Mouse (Mus musculus): ENCODE data around the gene Defb45. TPM values are rescaled to one million over a fixed set of nuclear protein-coding genes. Genes with fewer than 3 reads are reported as not detected.

Defb45 gene
- total and polyA plus RNA-seq, 3 experiments = not detected

DNA sequence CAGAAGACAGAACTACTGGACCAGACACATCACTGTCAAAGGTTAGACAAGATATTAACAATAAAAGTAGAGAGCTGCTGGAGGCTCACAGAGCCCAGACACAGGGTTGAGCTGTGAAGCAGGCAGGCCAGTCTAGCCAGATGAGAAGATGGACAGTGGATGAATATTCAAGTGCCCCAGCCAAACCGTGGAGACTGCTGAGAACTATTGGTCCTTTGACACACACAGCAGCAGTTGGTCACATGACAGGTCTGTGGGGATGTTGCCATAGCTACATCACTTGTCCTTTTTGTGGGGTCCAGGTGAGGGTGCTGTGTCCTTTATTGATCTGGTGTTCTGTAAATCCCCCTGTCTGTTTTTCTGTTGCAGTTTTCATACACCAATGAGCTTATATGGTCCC, 26.1 kb upstream of the Defb45 start:
- ATAC-seq (ENCODE audit: extremely low read depth, insufficient number of reproducible peaks, low FRiP score, poor library complexity, severe bottlenecking) (no peak), DNase-seq (ENCODE audit: low spot score) (no peak)
- Histone ChIP-seq H3K9me3 (replicated peaks) (no peaks in the 10 kb centered on the region), H3K36me3 (replicated peaks) (no peaks in the 10 kb centered on the region), H3K4me1 (ENCODE audit: insufficient read depth, low read depth, low read length) (no peaks in the 10 kb centered on the region), H3K27me3 (ENCODE audit: insufficient read depth, low read length) (peaks cover 15% of the 10 kb centered on the region), H3K4me3 (ENCODE audit: low read depth, low read length) (no peak overlapping the region)
- TF ChIP-seq GATA1 (IDR thresholded peaks at IDR 0.05; ENCODE audit: borderline replicate concordance, low read length) (no peak), POLR2AphosphoS5 (IDR thresholded peaks at IDR 0.05; ENCODE audit: insufficient replicate concordance, low read depth, low read length) (no peak), CTCF (IDR thresholded peaks at IDR 0.05; ENCODE audit: low read depth, low read length) (no peak), TAL1 (conservative IDR thresholded peaks at IDR 0.05; ENCODE audit: low read depth, low read length) (no peak), GATA2 (IDR thresholded peaks at IDR 0.05; ENCODE audit: borderline replicate concordance, low read depth, low read length) (no peak)

DNA sequence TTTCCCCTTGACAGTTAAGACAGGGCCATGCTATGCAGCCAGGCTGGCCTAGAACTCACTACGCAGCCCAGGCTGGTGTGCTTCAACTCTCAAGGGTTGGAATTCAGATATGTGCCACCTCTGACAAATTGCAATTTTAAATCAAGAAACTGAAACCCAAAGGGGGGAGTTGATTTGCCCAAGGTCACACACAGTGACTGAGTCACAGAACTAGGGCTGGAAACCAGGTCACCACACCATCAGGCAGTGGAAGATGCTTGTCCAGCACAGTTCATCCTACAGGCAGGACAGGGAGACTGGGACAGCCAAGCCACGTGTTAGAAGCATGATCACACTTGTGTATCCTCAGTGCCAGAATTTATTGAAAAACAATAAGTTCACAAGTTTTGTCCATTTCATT, 25.4 kb upstream of the Defb45 start:
- Histone ChIP-seq H3K27me3 (ENCODE audit: insufficient read depth, low read length) (peaks cover 18% of the 10 kb centered on the region), H3K36me3 (replicated peaks) (no peaks in the 10 kb centered on the region), H3K9me3 (replicated peaks) (no peaks in the 10 kb centered on the region), H3K4me1 (ENCODE audit: insufficient read depth, low read depth, low read length) (no peaks in the 10 kb centered on the region), H3K4me3 (ENCODE audit: low read depth, low read length) (no peak overlapping the region)
- TF ChIP-seq POLR2AphosphoS5 (IDR thresholded peaks at IDR 0.05; ENCODE audit: insufficient replicate concordance, low read depth, low read length) (no peak), GATA1 (IDR thresholded peaks at IDR 0.05; ENCODE audit: borderline replicate concordance, low read length) (no peak), GATA2 (IDR thresholded peaks at IDR 0.05; ENCODE audit: borderline replicate concordance, low read depth, low read length) (no peak), CTCF (IDR thresholded peaks at IDR 0.05; ENCODE audit: low read depth, low read length) (no peak), TAL1 (conservative IDR thresholded peaks at IDR 0.05; ENCODE audit: low read depth, low read length) (no peak)
- ATAC-seq (ENCODE audit: extremely low read depth, insufficient number of reproducible peaks, low FRiP score, poor library complexity, severe bottlenecking) (no peak), DNase-seq (ENCODE audit: low spot score) (no peak)

DNA sequence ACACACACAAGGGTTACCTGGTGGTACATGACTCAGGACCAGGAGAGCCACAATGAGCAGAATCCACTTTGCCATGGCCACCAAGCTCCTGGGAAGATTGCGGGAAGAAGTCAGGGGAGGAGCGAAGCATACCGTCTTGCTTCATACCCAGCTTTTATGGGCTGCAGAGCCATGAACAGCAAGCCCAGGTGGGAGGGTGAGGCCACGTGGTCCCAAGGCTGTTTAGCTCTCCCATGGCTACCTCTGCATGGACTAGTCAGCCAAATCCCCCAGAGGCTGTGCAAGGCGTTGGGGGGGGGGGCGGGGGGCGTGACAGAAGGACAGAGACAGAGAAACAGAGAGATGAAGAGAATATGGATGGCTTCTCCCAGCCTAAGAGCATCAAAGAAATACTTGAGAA, 23.8 kb upstream of the Defb45 start, which contains the start of gene Defb25:
Gene Defb25, minus strand, starts transcription at position 101 of the 400 bp plus-strand sequence.
- no peak for DNase-seq (ENCODE audit: low spot score)
- Histone ChIP-seq H3K4me3 (ENCODE audit: low read depth, low read length) (no peak within 1 kb of the TSS), H3K9me3 (replicated peaks) (no peaks in the 10 kb centered on the region), H3K36me3 (replicated peaks) (no peaks in the 10 kb centered on the region), H3K27me3 (ENCODE audit: insufficient read depth, low read length) (peaks cover 17% of the 10 kb centered on the region), H3K4me1 (ENCODE audit: insufficient read depth, low read depth, low read length) (no peaks in the 10 kb centered on the region)
- ATAC-seq (ENCODE audit: extremely low read depth, insufficient number of reproducible peaks, low FRiP score, poor library complexity, severe bottlenecking) = no peak
- TF ChIP-seq POLR2AphosphoS5 (IDR thresholded peaks at IDR 0.05; ENCODE audit: insufficient replicate concordance, low read depth, low read length) (no peak), CTCF (IDR thresholded peaks at IDR 0.05; ENCODE audit: low read depth, low read length) (no peak), TAL1 (conservative IDR thresholded peaks at IDR 0.05; ENCODE audit: low read depth, low read length) (no peak), GATA2 (IDR thresholded peaks at IDR 0.05; ENCODE audit: borderline replicate concordance, low read depth, low read length) (no peak), GATA1 (IDR thresholded peaks at IDR 0.05; ENCODE audit: borderline replicate concordance, low read length) (no peak)

DNA sequence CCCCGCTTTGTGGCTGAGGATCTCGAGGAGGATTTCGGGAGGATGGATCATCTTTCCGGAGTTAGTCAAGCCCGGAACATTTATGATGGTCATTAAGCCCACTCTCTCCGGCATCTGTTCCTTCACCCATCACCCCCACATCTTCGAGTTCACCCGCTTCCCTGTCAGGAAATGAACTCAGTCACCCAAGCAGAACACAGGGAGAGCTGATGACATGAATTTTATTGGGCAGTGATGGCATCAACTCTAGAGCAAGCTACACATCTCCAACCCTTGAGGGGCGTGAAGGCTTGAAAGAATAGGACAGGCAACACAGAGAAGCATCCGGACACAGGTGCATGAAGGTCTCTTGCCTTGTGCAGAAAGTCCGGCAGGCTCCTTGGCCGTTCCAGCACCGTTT, 23.0 kb upstream of the Defb45 start:
- Histone ChIP-seq H3K27me3 (ENCODE audit: insufficient read depth, low read length) (peaks cover 13% of the 10 kb centered on the region), H3K4me3 (ENCODE audit: low read depth, low read length) (no peak overlapping the region), H3K9me3 (replicated peaks) (no peaks in the 10 kb centered on the region), H3K4me1 (ENCODE audit: insufficient read depth, low read depth, low read length) (no peaks in the 10 kb centered on the region), H3K36me3 (replicated peaks) (no peaks in the 10 kb centered on the region)
- DNase-seq (ENCODE audit: low spot score) (no peak), ATAC-seq (ENCODE audit: extremely low read depth, insufficient number of reproducible peaks, low FRiP score, poor library complexity, severe bottlenecking) (no peak)
- TF ChIP-seq GATA2 (IDR thresholded peaks at IDR 0.05; ENCODE audit: borderline replicate concordance, low read depth, low read length) (no peak), CTCF (IDR thresholded peaks at IDR 0.05; ENCODE audit: low read depth, low read length) (no peak), POLR2AphosphoS5 (IDR thresholded peaks at IDR 0.05; ENCODE audit: insufficient replicate concordance, low read depth, low read length) (no peak)

DNA sequence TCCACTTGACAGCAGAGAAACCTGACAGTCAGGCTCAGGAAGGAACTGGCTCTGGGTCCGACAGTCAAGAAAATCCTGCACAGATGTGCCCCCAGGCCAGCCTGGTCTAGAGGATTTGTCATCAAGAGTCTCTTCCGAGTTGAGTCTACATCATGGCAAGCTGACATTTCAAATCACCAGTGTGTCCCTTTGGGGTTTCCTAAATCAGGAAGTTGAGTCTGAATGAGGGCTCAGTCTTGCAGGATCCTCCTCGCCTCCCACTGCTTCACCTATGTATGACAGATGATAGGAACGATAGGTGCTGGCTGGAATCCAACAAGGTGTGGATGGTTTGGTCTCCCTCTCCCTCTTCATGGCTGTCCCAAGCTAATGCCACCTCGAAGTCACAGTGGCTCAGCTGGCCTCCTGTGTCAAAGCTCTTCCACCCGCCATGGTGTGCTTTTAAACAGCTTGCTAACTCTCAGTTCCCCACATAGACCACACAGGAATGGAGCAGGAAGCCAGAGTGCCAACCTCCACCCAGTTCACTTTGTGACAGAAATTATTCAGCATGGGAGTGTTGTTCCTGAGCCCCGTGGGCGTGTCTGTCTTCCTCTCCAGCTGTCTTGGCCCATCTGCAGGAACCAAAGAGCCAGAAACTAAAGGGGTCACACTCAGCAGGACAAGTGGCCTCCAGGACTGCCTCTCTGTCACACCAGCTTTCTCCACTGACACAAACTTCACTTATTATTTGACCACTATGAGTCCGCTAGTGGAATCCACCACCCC, 21.4 kb upstream of the Defb45 start:
- no peak overlapping the region for H3K4me3 ChIP-seq (ENCODE audit: low read depth, low read length)
- H3K4me1 ChIP-seq (ENCODE audit: insufficient read depth, low read depth, low read length) = no peaks in the 10 kb centered on the region; the same call in 1 of the 2 replicates
- no peak for ATAC-seq (ENCODE audit: extremely low read depth, insufficient number of reproducible peaks, low FRiP score, poor library complexity, severe bottlenecking)
- no peaks in the 10 kb centered on the region for H3K36me3 ChIP-seq (replicated peaks)
- DNase-seq (ENCODE audit: low spot score) = no peak
- TF ChIP-seq POLR2AphosphoS5 (IDR thresholded peaks at IDR 0.05; ENCODE audit: insufficient replicate concordance, low read depth, low read length) = no peak
- TF ChIP-seq CTCF (IDR thresholded peaks at IDR 0.05; ENCODE audit: low read depth, low read length) = no peak
- no peak for TF ChIP-seq TAL1 (conservative IDR thresholded peaks at IDR 0.05; ENCODE audit: low read depth, low read length)
- no peak for TF ChIP-seq GATA2 (IDR thresholded peaks at IDR 0.05; ENCODE audit: borderline replicate concordance, low read depth, low read length)
- TF ChIP-seq GATA1 (IDR thresholded peaks at IDR 0.05; ENCODE audit: borderline replicate concordance, low read length) = no peak
- H3K27me3 ChIP-seq (ENCODE audit: insufficient read depth, low read length) = peaks cover 10% of the 10 kb centered on the region
- no peaks in the 10 kb centered on the region for H3K9me3 ChIP-seq (replicated peaks)

DNA sequence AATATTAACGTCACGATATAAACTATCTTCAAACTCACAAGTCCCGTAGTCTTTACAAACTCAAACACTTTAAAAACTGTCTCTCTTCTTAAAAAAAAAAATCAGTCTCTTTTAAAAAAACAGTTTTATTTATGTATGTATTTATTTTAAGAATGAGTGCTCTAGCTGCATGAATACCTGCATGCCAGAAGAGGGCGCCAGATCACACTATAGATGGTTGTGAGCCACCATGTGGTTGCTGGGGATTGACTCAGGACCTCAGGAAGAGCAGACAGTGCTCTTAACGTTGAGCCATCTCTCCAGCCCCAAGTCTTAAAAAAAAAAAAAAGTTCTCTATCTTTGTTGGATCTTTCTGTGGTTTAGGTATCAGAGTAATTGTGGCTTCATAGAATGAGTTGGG, 18.2 kb upstream of the Defb45 start:
- TF ChIP-seq POLR2AphosphoS5 (IDR thresholded peaks at IDR 0.05; ENCODE audit: insufficient replicate concordance, low read depth, low read length) (no peak), GATA2 (IDR thresholded peaks at IDR 0.05; ENCODE audit: borderline replicate concordance, low read depth, low read length) (no peak), GATA1 (IDR thresholded peaks at IDR 0.05; ENCODE audit: borderline replicate concordance, low read length) (no peak), TAL1 (conservative IDR thresholded peaks at IDR 0.05; ENCODE audit: low read depth, low read length) (no peak), CTCF (IDR thresholded peaks at IDR 0.05; ENCODE audit: low read depth, low read length) (no peak)
- DNase-seq (ENCODE audit: low spot score) (no peak), ATAC-seq (ENCODE audit: extremely low read depth, insufficient number of reproducible peaks, low FRiP score, poor library complexity, severe bottlenecking) (no peak)
- H3K36me3 ChIP-seq (replicated peaks) = no peaks in the 10 kb centered on the region
- H3K4me3 ChIP-seq (ENCODE audit: low read depth, low read length) = no peak overlapping the region
- peaks cover 8% of the 10 kb centered on the region for H3K27me3 ChIP-seq (ENCODE audit: insufficient read depth, low read length)
- H3K9me3 ChIP-seq (replicated peaks) = no peaks in the 10 kb centered on the region
- H3K4me1 ChIP-seq (ENCODE audit: insufficient read depth, low read depth, low read length) = no peaks in the 10 kb centered on the region; the same call in 1 of the 2 replicates
